Mouse (Mus musculus): ENCODE data around the gene Tbc1d1. TPM values are rescaled to one million over a fixed set of nuclear protein-coding genes. Genes with fewer than 3 reads are reported as not detected.
A peak's percentile ranks its signal among the peaks of the same experiment; 100 is the strongest.
"Not testable (repeated sequence)": the region's sequence is repeated elsewhere in the genome, so short reads cannot be mapped to it uniquely, and the experiment has no call there.

Gene Tbc1d1
- polyA plus RNA-seq, 1 experiment from 2014 or later = 28.9 TPM

- Histone ChIP-seq H3K27me3 (replicated peaks) (no peaks in the 10 kb centered on the region), H3K4me3 (replicated peaks) (no peak overlapping the region), H3K36me3 (peaks cover 6% of the 10 kb centered on the region; the same call in 1 of the 2 replicates), H3K9me3 (no peaks in the 10 kb centered on the region), H3K9ac (no peak overlapping the region), H3K4me2 (no peak overlapping the region), H3K4me1 (peaks cover 15% of the 10 kb centered on the region), H3K27ac (peak overlapping the region; percentile 52; the same call in 1 of the 2 replicates)
- 90% methylated on average over 7 of the region's 7 CpGs for WGBS
- no peak for ATAC-seq (ENCODE audit: insufficient read depth, low FRiP score, low read depth)
Measured at GRCm38 (mm10) chr5:64327212-64327902, 171.3 kb downstream of the Tbc1d1 start.

GRCm38 (mm10) chr5:64336767-64337408 lies 180.8 kb downstream of the Tbc1d1 start:
- Histone ChIP-seq H3K27me3 (replicated peaks) (no peaks in the 10 kb centered on the region), H3K36me3 (peaks cover 14% of the 10 kb centered on the region; the same call in 1 of the 2 replicates), H3K4me2 (no peak overlapping the region), H3K4me3 (replicated peaks) (no peak overlapping the region), H3K4me1 (peaks cover 9% of the 10 kb centered on the region), H3K9me3 (no peaks in the 10 kb centered on the region), H3K9ac (no peak overlapping the region), H3K27ac (peak overlapping the region; percentile 69)
- ATAC-seq (ENCODE audit: insufficient read depth, low FRiP score, low read depth) = peak; percentile 57; the same call in 1 of the 2 replicates
- 31% methylated on average over 7 of the region's 7 CpGs for WGBS

GRCm38 (mm10) chr5:64338795-64339194 lies 182.7 kb downstream of the Tbc1d1 start:
- not testable (repeated sequence) for H3K4me2 ChIP-seq; H3K27ac ChIP-seq; ATAC-seq (ENCODE audit: insufficient read depth, low FRiP score, low read depth); H3K9ac ChIP-seq; H3K27me3 ChIP-seq (replicated peaks); H3K36me3 ChIP-seq; H3K9me3 ChIP-seq; H3K4me3 ChIP-seq (replicated peaks); H3K4me1 ChIP-seq
- WGBS = 78% methylated on average over 6 of the region's 6 CpGs

- H3K27me3 ChIP-seq (replicated peaks) = no peaks in the 10 kb centered on the region
- no peak overlapping the region for H3K4me3 ChIP-seq (replicated peaks)
- H3K36me3 ChIP-seq = peaks cover 4% of the 10 kb centered on the region; the same call in 1 of the 2 replicates
- H3K4me2 ChIP-seq = no peak overlapping the region
- no peaks in the 10 kb centered on the region for H3K9me3 ChIP-seq
- ATAC-seq (ENCODE audit: insufficient read depth, low FRiP score, low read depth) = no peak
- H3K9ac ChIP-seq = no peak overlapping the region
- no peak overlapping the region for H3K27ac ChIP-seq
- 91% methylated on average over 3 of the region's 3 CpGs for WGBS
- H3K4me1 ChIP-seq = peaks cover 14% of the 10 kb centered on the region
Measured at GRCm38 (mm10) chr5:64340366-64340765, 184.3 kb downstream of the Tbc1d1 start.

GRCm38 (mm10) chr5:64341671-64342070 lies 185.6 kb downstream of the Tbc1d1 start:
- Histone ChIP-seq H3K27me3 (replicated peaks) (no peaks in the 10 kb centered on the region), H3K4me2 (no peak overlapping the region), H3K4me3 (replicated peaks) (no peak overlapping the region), H3K36me3 (no peaks in the 10 kb centered on the region), H3K9ac (no peak overlapping the region), H3K27ac (no peak overlapping the region), H3K4me1 (peaks cover 14% of the 10 kb centered on the region), H3K9me3 (no peaks in the 10 kb centered on the region)
- ATAC-seq (ENCODE audit: insufficient read depth, low FRiP score, low read depth) = no peak
- 79% methylated on average over 3 of the region's 3 CpGs for WGBS

- Histone ChIP-seq H3K4me2 (no peak overlapping the region), H3K4me1 (peaks cover 10% of the 10 kb centered on the region; the same call in 1 of the 2 replicates), H3K9me3 (no peaks in the 10 kb centered on the region), H3K36me3 (no peaks in the 10 kb centered on the region), H3K27me3 (replicated peaks) (no peaks in the 10 kb centered on the region), H3K27ac (no peak overlapping the region), H3K9ac (no peak overlapping the region), H3K4me3 (replicated peaks) (no peak overlapping the region)
- no peak for ATAC-seq (ENCODE audit: insufficient read depth, low FRiP score, low read depth)
- WGBS = 82% methylated on average over 10 of the region's 10 CpGs
Measured at GRCm38 (mm10) chr5:64342138-64342537, 186.0 kb downstream of the Tbc1d1 start.

GRCm38 (mm10) chr5:64343972-64344700 lies 188.0 kb downstream of the Tbc1d1 start:
- Histone ChIP-seq H3K9ac (no peak overlapping the region), H3K9me3 (no peaks in the 10 kb centered on the region), H3K27me3 (replicated peaks) (no peaks in the 10 kb centered on the region), H3K4me3 (replicated peaks) (no peak overlapping the region), H3K36me3 (no peaks in the 10 kb centered on the region), H3K4me2 (no peak overlapping the region), H3K27ac (peak overlapping the region; percentile 78), H3K4me1 (0 out of 2 replicates have a peak, but pooled peaks cover 6% of the 10 kb centered on the region)
- no peak for ATAC-seq (ENCODE audit: insufficient read depth, low FRiP score, low read depth)
- 45% methylated on average over 5 of the region's 5 CpGs for WGBS

- H3K4me2 ChIP-seq = 0 out of 2 replicates have a peak overlapping the region, but pooled peaks have one; percentile 3
- H3K27me3 ChIP-seq (replicated peaks) = no peaks in the 10 kb centered on the region
- H3K36me3 ChIP-seq = no peaks in the 10 kb centered on the region
- peak; percentile 90 for ATAC-seq (ENCODE audit: insufficient read depth, low FRiP score, low read depth)
- H3K4me1 ChIP-seq = 0 out of 2 replicates have a peak, but pooled peaks cover 6% of the 10 kb centered on the region
- no peaks in the 10 kb centered on the region for H3K9me3 ChIP-seq
- peak overlapping the region; percentile 78 for H3K27ac ChIP-seq
- 65% methylated on average over 16 of the region's 16 CpGs for WGBS
- no peak overlapping the region for H3K4me3 ChIP-seq (replicated peaks)
- no peak overlapping the region for H3K9ac ChIP-seq
Measured at GRCm38 (mm10) chr5:64345181-64345735, 189.2 kb downstream of the Tbc1d1 start.

- 73% methylated on average over 7 of the region's 7 CpGs for WGBS
- H3K9ac ChIP-seq = no peak overlapping the region
- H3K4me1 ChIP-seq = 0 out of 2 replicates have a peak, but pooled peaks cover 6% of the 10 kb centered on the region
- peaks cover 2% of the 10 kb centered on the region; the same call in 1 of the 2 replicates for H3K36me3 ChIP-seq
- H3K4me3 ChIP-seq (replicated peaks) = no peak overlapping the region
- peak; percentile 64; the same call in 1 of the 2 replicates for ATAC-seq (ENCODE audit: insufficient read depth, low FRiP score, low read depth)
- no peaks in the 10 kb centered on the region for H3K9me3 ChIP-seq
- 0 out of 2 replicates have a peak overlapping the region, but pooled peaks have one; percentile 3 for H3K4me2 ChIP-seq
- no peaks in the 10 kb centered on the region for H3K27me3 ChIP-seq (replicated peaks)
- H3K27ac ChIP-seq = peak overlapping the region; percentile 78
Measured at GRCm38 (mm10) chr5:64345761-64346160, 189.7 kb downstream of the Tbc1d1 start.

- H3K9me3 ChIP-seq = no peaks in the 10 kb centered on the region
- 0 out of 2 replicates have a peak, but pooled peaks cover 6% of the 10 kb centered on the region for H3K4me1 ChIP-seq
- H3K27ac ChIP-seq = peak overlapping the region; percentile 78
- H3K4me2 ChIP-seq = no peak overlapping the region
- H3K9ac ChIP-seq = no peak overlapping the region
- H3K27me3 ChIP-seq (replicated peaks) = no peaks in the 10 kb centered on the region
- no peak overlapping the region for H3K4me3 ChIP-seq (replicated peaks)
- ATAC-seq (ENCODE audit: insufficient read depth, low FRiP score, low read depth) = no peak
- WGBS = 75% methylated on average over 6 of the region's 6 CpGs
- peaks cover 4% of the 10 kb centered on the region; the same call in 1 of the 2 replicates for H3K36me3 ChIP-seq
Measured at GRCm38 (mm10) chr5:64346343-64346885, 190.3 kb downstream of the Tbc1d1 start.

GRCm38 (mm10) chr5:64348166-64348565 lies 192.1 kb downstream of the Tbc1d1 start:
- ATAC-seq (ENCODE audit: insufficient read depth, low FRiP score, low read depth) = no peak
- Histone ChIP-seq H3K27me3 (replicated peaks) (no peaks in the 10 kb centered on the region), H3K27ac (no peak overlapping the region), H3K9ac (no peak overlapping the region), H3K4me1 (0 out of 2 replicates have a peak, but pooled peaks cover 6% of the 10 kb centered on the region), H3K4me3 (replicated peaks) (no peak overlapping the region), H3K9me3 (no peaks in the 10 kb centered on the region), H3K36me3 (peaks cover 4% of the 10 kb centered on the region; the same call in 1 of the 2 replicates), H3K4me2 (no peak overlapping the region)
- whole genome bisulfite sequencing = 96% methylated on average over 2 of the region's 2 CpGs

Data from stomach, embryonic 15.5 days (tissue).